Mouse (Mus musculus): ENCODE data around the gene Pitpnc1. TPM values are rescaled to one million over a fixed set of nuclear protein-coding genes. Genes with fewer than 3 reads are reported as not detected.
A peak's percentile ranks its signal among the peaks of the same experiment; 100 is the strongest.

Gene Pitpnc1
- polyA plus RNA-seq, 3 experiments from 2014 or later = 72.1 to 124 (median 106) TPM

DNA sequence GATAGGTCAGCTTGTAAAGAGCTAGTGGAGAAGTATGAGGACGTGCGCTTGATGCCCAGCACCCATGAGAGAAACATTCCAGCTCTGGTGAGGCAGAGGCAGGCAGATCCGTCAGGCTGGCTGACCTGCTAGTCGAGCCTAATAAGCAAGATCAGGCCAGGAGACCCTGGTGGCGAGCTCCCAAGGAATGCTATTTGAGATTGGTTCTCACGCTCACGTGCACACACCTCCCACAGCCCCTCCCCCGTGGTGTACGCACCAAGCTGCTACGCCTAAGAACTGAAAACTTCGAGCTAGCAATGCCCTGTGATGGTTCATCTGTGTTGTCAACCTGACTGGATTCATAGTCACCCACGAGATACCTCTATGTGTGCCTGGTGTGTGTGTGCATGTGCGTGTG, 148.3 kb downstream of the Pitpnc1 start:
- ATAC-seq = no peak

DNA sequence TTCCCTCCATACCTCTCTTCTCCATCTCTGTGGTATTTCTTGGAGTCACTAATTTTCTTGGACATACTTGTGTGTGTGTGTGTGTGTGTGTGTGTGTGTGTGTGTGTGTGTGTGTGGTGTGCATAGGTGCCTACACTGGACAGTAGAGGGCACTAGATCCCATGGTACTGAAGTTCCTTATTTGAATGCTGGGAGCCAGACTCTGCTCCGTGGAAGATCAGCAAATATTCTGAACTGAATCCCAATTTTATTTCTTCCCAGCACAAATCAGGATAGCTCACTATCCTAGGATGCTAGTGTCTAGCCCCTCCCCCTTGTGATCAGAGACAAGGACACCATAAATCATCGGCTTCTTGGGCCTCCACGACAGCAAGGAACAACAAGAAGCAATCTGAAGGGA, 148.7 kb downstream of the Pitpnc1 start:
- no peak for ATAC-seq

DNA sequence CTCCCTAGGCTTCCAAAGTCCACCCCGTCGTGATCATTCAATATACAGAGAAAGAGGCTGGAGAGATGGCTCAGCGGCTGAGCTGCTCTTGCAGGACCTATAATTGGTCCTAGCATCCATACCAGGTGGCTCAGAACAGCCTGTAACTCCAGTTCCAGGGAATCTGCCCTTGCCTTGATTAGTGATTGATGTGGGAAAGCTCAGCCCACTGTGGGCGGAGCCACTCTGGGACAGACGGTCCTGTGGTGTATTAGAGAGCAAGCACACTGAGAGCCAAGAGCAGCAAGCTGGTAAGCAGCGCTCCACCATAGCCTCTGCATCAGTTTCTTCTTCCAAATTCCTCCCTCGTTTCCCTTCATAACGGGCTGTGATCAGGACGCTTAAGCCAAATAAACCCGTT, 150.6 kb downstream of the Pitpnc1 start:
- ATAC-seq = no peak

DNA sequence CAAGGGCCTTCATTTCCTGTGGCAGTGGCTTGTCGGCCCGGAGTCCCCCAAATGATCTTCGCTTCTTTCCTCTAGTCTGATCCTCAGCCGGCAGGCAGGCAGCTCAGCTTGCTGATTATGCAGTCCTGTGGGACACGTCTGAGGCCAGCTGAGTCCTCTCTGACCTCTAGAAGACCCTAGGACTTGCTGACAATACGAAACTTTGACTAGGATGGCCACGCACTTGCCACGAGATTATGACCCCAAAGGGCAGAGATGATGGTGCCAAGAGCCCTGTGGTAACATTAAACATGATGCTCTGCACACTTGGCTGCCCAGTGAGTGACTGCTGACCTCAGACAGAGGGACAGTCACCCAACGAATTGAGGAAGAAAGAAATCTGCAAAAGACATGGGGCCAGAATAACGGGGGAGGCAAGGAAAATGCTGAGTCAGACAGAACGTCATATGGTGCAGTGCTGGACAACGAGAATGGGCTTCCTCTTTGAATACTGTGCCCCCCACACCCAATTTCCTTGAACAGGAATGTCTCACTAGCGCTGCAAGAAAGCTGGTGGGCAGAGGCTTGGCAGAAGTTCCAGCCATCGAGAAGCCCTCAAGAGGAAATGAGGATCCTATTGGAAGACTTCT, 152.7 kb downstream of the Pitpnc1 start:
- ATAC-seq = no peak

DNA sequence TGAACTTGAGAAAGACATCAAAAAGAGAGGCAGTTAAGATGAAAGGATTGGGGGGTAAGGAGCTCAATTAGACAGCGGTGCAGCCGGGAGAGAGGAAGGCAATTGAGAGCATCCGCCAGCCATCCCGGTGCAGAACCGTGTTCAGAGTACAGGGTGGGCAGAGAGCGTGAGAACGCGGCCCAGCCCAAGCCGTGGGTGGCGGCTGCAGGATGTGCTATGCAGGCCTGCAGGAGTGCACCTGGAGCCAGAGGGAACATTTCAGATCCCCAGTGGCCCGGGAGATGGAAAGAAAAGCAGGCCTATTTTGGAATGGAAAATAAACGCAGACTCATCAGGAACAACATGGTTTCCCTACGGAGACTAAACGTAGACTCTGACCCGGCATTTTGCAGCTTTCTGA, 155.0 kb downstream of the Pitpnc1 start:
- no peak for ATAC-seq

DNA sequence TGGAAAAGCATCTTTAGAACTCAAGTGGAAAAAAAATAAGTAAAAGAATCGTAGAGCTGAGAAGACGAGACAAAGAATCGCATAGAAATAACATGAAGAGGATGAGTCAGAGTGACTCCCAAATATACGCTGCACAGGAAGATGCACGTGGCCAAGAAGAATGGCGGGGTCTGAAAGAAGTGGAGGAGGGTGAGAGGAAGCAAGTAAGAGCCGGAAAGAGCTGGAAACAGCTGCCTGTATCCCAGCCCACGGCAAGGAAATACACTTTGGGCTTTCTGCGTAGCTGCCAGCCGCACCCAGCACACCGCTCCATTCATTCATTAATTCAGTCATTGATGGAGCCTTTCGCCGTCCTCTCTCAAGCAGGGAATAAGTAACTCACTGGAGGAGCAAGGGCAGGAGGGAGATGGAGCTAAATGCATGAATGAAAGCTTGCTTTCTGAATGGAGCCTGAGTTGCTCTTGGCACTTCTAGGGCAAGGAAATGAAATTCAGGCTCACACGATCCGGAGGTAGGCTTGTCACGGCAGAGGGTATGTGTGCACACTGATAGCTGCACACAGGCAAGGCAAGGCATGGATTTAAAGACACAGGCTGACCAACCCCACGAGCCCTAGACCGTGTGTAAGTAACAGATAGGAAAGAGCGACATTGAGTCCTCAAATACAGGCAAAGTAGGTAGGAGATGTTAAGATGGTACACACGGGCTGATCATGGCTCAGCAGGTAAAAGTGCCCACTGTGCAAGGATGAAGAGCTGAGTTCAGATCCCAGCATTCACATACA, 160.0 kb downstream of the Pitpnc1 start:
- no peak for ATAC-seq

GRCm38 (mm10) chr11:107306170-107306569, 164.3 kb downstream of the Pitpnc1 start:
- ATAC-seq = no peak

GRCm38 (mm10) chr11:107302141-107302540, 168.4 kb downstream of the Pitpnc1 start:
- ATAC-seq = no peak

GRCm38 (mm10) chr11:107300235-107300634, 170.3 kb downstream of the Pitpnc1 start:
- no peak for ATAC-seq

DNA sequence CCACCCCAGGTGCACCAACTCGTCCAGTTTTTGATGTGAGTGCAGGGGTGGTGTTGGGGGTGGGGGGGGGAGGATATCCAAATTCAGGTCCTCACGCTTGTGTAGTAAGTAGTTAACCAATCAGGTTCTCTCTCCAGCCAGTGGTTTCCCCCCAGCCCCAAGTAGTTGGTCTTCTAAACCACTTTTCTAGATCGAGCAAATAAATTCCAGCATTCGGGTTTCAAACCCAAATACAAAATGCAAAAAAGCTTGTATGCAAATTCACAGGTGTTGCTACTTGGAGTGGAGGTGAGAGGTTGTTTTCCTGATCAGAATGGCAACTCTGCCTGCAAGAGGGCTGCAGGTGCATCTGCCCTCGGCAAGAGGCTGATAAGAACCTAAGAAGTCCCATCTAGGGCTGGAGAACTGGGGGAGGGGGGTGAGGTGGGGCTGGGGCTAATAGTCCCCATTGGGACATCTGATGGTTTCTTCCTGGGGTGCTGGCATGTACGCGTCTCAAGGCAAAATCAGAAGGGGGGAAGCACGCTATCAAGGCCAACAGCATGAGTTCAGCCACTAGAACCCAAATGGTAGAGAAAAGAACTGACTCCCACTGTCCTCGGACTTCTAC, 170.9 kb downstream of the Pitpnc1 start:
- ATAC-seq = no peak

DNA sequence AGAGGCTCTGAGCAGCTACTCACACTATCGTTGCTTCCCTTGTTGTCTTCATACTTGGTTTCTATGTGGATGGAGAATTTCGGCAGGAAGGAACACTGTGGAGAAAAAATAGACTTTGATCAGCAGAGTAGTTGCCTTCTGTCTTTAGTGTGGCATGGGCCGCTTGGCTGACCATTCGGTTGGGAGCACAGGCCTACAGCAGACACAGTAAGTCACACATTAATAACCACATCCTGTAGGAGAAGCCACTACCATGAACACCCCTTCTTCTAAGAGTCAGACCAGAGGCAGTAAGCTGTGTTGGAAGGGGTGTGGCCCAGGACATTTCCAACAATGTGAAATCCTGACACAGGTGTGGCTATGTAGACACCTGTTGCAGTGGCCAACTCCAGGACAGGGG, 174.3 kb downstream of the Pitpnc1 start:
- no peak for ATAC-seq

- no peak for ATAC-seq
Measured at GRCm38 (mm10) chr11:107292036-107292435, 178.5 kb downstream of the Pitpnc1 start.

DNA sequence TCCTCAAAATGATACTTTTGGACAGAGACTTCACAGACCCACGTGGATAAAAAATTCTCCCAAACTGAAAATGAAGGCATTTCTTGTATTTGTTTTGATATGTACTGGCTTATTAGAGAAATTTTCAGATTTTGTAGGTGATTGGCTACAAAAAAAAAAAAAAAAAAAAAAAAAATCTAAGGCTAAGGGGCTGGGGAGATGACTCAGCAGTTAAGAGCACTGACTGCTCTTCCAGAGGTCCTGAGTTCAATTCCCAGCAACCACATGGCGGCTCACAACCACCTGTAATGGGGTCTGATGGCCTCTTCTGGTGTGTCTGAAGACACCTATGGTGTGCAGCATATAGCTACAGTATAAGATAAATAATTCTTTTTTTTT, 182.3 kb downstream of the Pitpnc1 start:
- ATAC-seq = no peak

DNA sequence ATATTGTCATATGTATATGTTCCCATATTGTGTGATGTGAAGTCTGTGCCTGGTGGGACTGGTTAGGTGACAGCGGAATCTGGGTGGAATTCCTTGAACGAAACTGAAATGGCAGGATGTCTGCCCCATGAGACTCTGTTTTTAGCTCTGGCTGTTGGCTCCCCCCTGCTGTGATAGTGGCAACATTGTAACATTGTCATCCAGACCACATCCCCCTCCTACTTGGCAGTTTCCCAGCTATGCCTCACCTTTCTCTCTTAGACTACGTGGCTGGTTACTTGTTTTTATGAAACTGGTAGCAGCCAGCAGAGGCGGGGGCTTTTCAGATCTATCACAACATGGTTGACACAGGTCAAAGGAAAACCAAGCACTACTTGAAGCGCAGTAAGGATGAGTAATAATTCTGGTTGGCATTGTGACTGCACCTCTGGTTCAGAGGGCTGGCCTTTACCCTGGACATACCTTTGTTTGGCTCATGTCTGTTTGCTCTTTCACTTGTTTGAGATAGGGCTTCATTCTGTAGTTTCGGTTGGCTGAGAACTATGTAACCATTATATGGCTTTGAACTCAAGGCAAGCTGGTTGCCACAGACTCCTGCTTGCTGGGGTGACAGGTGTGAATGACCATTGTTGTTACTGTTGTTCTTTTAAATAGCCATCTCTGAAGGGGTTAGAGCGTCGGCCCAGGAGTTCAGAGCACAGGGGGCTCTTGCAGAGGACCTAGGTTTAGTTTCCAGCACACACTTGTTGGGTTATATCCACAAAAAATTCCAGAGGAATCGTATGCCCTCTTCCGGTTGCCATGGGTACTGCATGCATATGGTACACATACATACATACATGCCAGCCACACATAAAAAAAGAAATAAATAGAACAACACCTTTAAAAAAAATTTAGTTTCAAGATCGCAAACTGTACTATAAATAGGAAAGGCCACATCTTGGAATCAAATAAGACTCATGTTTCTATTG, 183.0 kb downstream of the Pitpnc1 start:
- no peak for ATAC-seq

- ATAC-seq = no peak
Measured at GRCm38 (mm10) chr11:107285731-107286130, 184.8 kb downstream of the Pitpnc1 start.

DNA sequence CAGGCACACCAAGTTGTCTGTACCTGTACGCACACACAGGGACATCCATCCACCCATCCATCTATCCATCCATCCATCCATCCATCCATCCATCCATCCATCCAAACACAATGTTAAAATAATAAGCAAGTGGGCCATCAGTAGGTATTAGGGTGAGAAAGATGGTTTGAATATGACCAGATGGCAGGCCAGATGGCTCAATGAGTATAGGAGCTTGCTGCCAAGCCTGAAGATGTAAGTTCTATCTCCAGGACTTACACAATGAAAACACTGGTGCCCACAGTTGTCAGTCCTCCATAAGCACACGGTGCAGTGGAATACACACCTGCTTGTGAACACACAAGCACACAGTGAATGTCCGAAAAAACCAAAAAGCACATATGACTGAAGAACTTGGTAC, 186.9 kb downstream of the Pitpnc1 start:
- ATAC-seq = no peak

DNA sequence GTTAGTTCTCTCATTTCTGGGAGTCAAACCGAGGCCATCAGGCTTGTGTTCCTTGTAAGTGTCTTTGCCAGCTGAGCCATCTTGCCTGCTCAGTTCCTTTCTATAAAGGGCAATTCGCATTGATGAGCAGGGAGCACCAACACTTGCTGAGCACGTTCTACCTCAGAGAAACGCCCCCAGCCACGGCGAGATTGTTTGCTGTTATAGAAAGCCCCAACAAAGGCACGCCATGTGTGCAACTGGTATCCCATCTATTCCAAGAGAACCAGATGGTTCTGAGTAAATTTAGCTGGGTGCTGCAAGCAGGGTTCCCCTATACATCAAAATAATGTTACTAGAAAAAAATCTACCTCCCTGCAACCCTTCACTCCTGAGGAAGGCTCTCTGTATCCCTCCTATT, 188.0 kb downstream of the Pitpnc1 start:
- no peak for ATAC-seq

GRCm38 (mm10) chr11:107279258-107279657, 191.2 kb downstream of the Pitpnc1 start:
- no peak for ATAC-seq

GRCm38 (mm10) chr11:107276898-107277297, 193.6 kb downstream of the Pitpnc1 start:
- no peak for ATAC-seq

DNA sequence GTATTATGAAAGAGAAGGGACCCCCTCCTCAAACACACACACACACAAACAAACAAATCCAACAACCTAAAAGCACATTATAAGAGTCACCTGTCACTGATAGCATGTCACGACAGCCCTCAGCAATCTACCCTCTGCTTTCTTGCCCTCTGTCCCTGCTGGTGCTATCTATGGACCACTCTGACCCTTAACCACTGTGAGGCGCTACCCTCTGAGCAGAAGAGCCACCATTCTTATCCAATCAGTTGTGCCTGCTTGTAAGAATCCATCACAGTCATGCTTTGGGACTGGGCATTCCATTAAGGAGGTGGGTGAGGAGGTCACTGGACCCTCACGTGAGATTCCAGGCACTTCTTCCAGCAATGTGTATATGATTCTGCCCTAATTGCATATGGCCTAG, 194.2 kb downstream of the Pitpnc1 start:
- no peak for ATAC-seq

DNA sequence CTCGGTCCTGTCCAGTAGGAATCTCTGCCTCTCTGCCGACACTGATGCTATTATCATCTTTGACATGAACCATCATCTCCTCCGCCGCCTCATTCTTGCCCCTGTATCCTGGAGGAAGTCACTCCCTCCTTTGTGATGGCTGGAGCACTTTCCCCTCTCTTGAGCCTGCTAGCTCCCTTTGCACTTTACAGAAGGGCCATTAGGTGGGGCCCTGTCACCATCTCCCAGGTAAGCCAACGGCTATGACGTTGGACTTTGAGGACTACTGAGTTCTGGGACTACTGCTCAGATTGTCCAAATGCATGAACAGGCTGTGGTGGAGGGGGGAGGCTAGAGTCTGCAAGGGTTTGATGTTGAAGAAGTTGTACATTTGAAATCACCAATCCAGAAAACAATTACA, 194.6 kb downstream of the Pitpnc1 start:
- peak; percentile 28 for ATAC-seq

- no peak for ATAC-seq
Measured at GRCm38 (mm10) chr11:107274206-107274605, 196.3 kb downstream of the Pitpnc1 start.
